Mouse (Mus musculus) hindbrain, embryonic 16.5 days (tissue): ENCODE results near the gene Camkmt. TPM values are rescaled to one million over a fixed set of nuclear protein-coding genes. Genes with fewer than 3 reads are reported as not detected.

Experiments
- ATAC-seq: fragments of 200-750 bp; cut with Nextera tagmentation; 2 replicates; pipeline ENCODE4 v1.8.0; 2017; ENCODE audit warnings: moderate TSS enrichment, moderate library complexity
- H3K27ac ChIP-seq: fragments of 300-500 bp; sonication (generic); 2 replicates; pipeline ENCODE4 v1.5.1; 2014; ENCODE audit warnings: low read depth, mild to moderate bottlenecking, control low read depth, low read length, moderate library complexity
- H3K27me3 ChIP-seq: fragments of 300-500 bp; sonication (generic); replicated peaks from 2 replicates; pipeline ENCODE4 v1.6.1; 2014; ENCODE audit warnings: low read length; ENCODE audit not compliant: control insufficient read depth, insufficient read depth
- H3K36me3 ChIP-seq: fragments of 300-500 bp; sonication (generic); 2 replicates; pipeline ENCODE4 v1.6.1; 2014; ENCODE audit warnings: mild to moderate bottlenecking, low read length, moderate library complexity, mixed read lengths; ENCODE audit not compliant: control insufficient read depth, insufficient read depth
- H3K4me1 ChIP-seq: fragments of 300-500 bp; sonication (generic); 2 replicates; pipeline ENCODE4 v1.6.1; 2014; ENCODE audit warnings: low read depth, low read length; ENCODE audit not compliant: control insufficient read depth, insufficient read depth
- H3K4me2 ChIP-seq: fragments of 300-500 bp; sonication (generic); 2 replicates; pipeline ENCODE4 v1.6.1; 2014; ENCODE audit warnings: mild to moderate bottlenecking, low read length, control low read depth, moderate library complexity
- H3K4me3 ChIP-seq: fragments of 300-500 bp; sonication (generic); 2 replicates; pipeline ENCODE4 v1.5.1; 2014; ENCODE audit warnings: mild to moderate bottlenecking, low read length, control low read depth, moderate library complexity
- H3K9ac ChIP-seq: fragments of 300-500 bp; sonication (generic); 2 replicates; pipeline ENCODE4 v1.6.1; 2014; ENCODE audit warnings: low read depth, mild to moderate bottlenecking, control low read depth, low read length, moderate library complexity
- H3K9me3 ChIP-seq: fragments of 300-500 bp; sonication (generic); 2 replicates; pipeline ENCODE4 v1.6.1; 2014; ENCODE audit warnings: mild to moderate bottlenecking, low read length, moderate library complexity; ENCODE audit not compliant: control insufficient read depth
- WGBS: fragments of 180-500 bp; shearing (Covaris S2); extraction: QIAGEN DNeasy Blood & Tissue Kit; methylation state at CpG from one replicate; pipeline ENCODE4 v1.1.7; 2014; 5-methylcytosine and 5-hydroxymethylcytosine counted together
- polyA plus RNA-seq: library from polyadenylated mRNA; unstranded; fragments of >200 nt; fragmentation: Nextera tagmentation; extraction: Ambion mirVana; gene quantifications from 2 replicates; pipeline ENCODE4 v1.2.1, GENCODE M21; 2015

The Camkmt gene
- polyA plus RNA-seq, 1 experiment from 2014 or later = 22.9 TPM

- H3K4me3 ChIP-seq = no peak overlapping the region
- H3K36me3 ChIP-seq = no peaks in the 10 kb centered on the region
- 31% methylated on average over 16 of the region's 16 CpGs for WGBS
- H3K27ac ChIP-seq = no peak overlapping the region
- peaks cover 11% of the 10 kb centered on the region for H3K4me1 ChIP-seq
- H3K27me3 ChIP-seq = peaks cover 3% of the 10 kb centered on the region
- no peak overlapping the region for H3K9ac ChIP-seq
- peak overlapping the region; percentile 9 for H3K4me2 ChIP-seq
- H3K9me3 ChIP-seq = no peaks in the 10 kb centered on the region
- ATAC-seq = no peak; the same call in 1 of the 2 replicates
These were observed 302.9 kb downstream of the Camkmt start for GRCm38 (mm10) chr17:85393091-85393890.

GRCm38 (mm10) chr17:85393891-85394321, 303.6 kb downstream of the Camkmt start:
- peaks cover 3% of the 10 kb centered on the region for H3K27me3 ChIP-seq
- peak overlapping the region; percentile 34 for H3K4me2 ChIP-seq
- WGBS = 26% methylated on average over 7 of the region's 7 CpGs
- ATAC-seq = 0 out of 2 replicates have a peak, but pooled peaks have one; percentile 27
- no peak overlapping the region for H3K27ac ChIP-seq
- H3K4me3 ChIP-seq = no peak overlapping the region
- H3K9me3 ChIP-seq = no peaks in the 10 kb centered on the region
- no peaks in the 10 kb centered on the region for H3K36me3 ChIP-seq
- no peak overlapping the region for H3K9ac ChIP-seq
- peaks cover 11% of the 10 kb centered on the region for H3K4me1 ChIP-seq

GRCm38 (mm10) chr17:85395502-85395901, 305.1 kb downstream of the Camkmt start:
- H3K27ac ChIP-seq = no peak overlapping the region

GRCm38 (mm10) chr17:85400751-85401150, 310.4 kb downstream of the Camkmt start:
- Histone ChIP-seq H3K27ac (no peak overlapping the region), H3K4me2 (no peak overlapping the region), H3K36me3 (no peaks in the 10 kb centered on the region), H3K4me3 (no peak overlapping the region), H3K9ac (no peak overlapping the region), H3K27me3 (no peaks in the 10 kb centered on the region; the same call in 1 of the 2 replicates), H3K9me3 (no peaks in the 10 kb centered on the region), H3K4me1 (no peaks in the 10 kb centered on the region)
- WGBS = 71% methylated on average over 4 of the region's 4 CpGs
- ATAC-seq = no peak

More at GRCm38 (mm10) chr17:85395502-85395901, 305.1 kb downstream of the Camkmt start:
- H3K4me1 ChIP-seq = peaks cover 11% of the 10 kb centered on the region
- no peak overlapping the region for H3K4me3 ChIP-seq
- no peak overlapping the region for H3K9ac ChIP-seq
- H3K4me2 ChIP-seq = no peak overlapping the region
- H3K36me3 ChIP-seq = no peaks in the 10 kb centered on the region
- peaks cover 3% of the 10 kb centered on the region for H3K27me3 ChIP-seq
- H3K9me3 ChIP-seq = no peaks in the 10 kb centered on the region
- WGBS = 52% methylated on average over 5 of the region's 5 CpGs
- no peak for ATAC-seq

GRCm38 (mm10) chr17:85405161-85405560, 314.8 kb downstream of the Camkmt start:
- no peaks in the 10 kb centered on the region for H3K9me3 ChIP-seq
- H3K36me3 ChIP-seq = no peaks in the 10 kb centered on the region
- no peak for ATAC-seq
- no peak overlapping the region for H3K27ac ChIP-seq
- 79% methylated on average over 5 of the region's 5 CpGs for WGBS
- no peak overlapping the region for H3K4me3 ChIP-seq
- H3K27me3 ChIP-seq = no peaks in the 10 kb centered on the region
- H3K9ac ChIP-seq = no peak overlapping the region
- H3K4me1 ChIP-seq = no peaks in the 10 kb centered on the region
- H3K4me2 ChIP-seq = no peak overlapping the region

GRCm38 (mm10) chr17:85406195-85406594, 315.8 kb downstream of the Camkmt start:
- no peak for ATAC-seq
- no peaks in the 10 kb centered on the region for H3K4me1 ChIP-seq
- no peaks in the 10 kb centered on the region for H3K9me3 ChIP-seq
- H3K4me3 ChIP-seq = no peak overlapping the region
- no peak overlapping the region for H3K9ac ChIP-seq
- 73% methylated on average over 10 of the region's 10 CpGs for WGBS
- no peak overlapping the region for H3K27ac ChIP-seq
- no peak overlapping the region for H3K4me2 ChIP-seq
- no peaks in the 10 kb centered on the region for H3K27me3 ChIP-seq
- H3K36me3 ChIP-seq = no peaks in the 10 kb centered on the region

- Histone ChIP-seq H3K4me3 (no peak overlapping the region), H3K4me2 (no peak overlapping the region), H3K9me3 (no peaks in the 10 kb centered on the region), H3K9ac (no peak overlapping the region), H3K27ac (no peak overlapping the region), H3K27me3 (no peaks in the 10 kb centered on the region), H3K4me1 (no peaks in the 10 kb centered on the region), H3K36me3 (no peaks in the 10 kb centered on the region)
- WGBS = 86% methylated on average over 7 of the region's 7 CpGs
- ATAC-seq = no peak
These were observed 338.5 kb downstream of the Camkmt start for GRCm38 (mm10) chr17:85428831-85429230.

GRCm38 (mm10) chr17:85432923-85433322, 342.6 kb downstream of the Camkmt start:
- Histone ChIP-seq H3K9me3 (no peaks in the 10 kb centered on the region), H3K27ac (no peak overlapping the region), H3K4me3 (no peak overlapping the region), H3K27me3 (peaks cover 2% of the 10 kb centered on the region; the same call in 1 of the 2 replicates), H3K9ac (no peak overlapping the region), H3K4me2 (no peak overlapping the region), H3K36me3 (no peaks in the 10 kb centered on the region), H3K4me1 (no peaks in the 10 kb centered on the region)
- ATAC-seq = no peak
- 62% methylated on average over 8 of the region's 8 CpGs for WGBS

GRCm38 (mm10) chr17:85443036-85443435, 352.7 kb downstream of the Camkmt start:
- Histone ChIP-seq H3K4me2 (no peak overlapping the region), H3K4me1 (no peaks in the 10 kb centered on the region), H3K9ac (no peak overlapping the region), H3K9me3 (no peaks in the 10 kb centered on the region), H3K36me3 (no peaks in the 10 kb centered on the region), H3K27ac (no peak overlapping the region), H3K4me3 (no peak overlapping the region), H3K27me3 (peaks cover 3% of the 10 kb centered on the region; the same call in 1 of the 2 replicates)
- ATAC-seq = no peak
- 89% methylated on average over 8 of the region's 8 CpGs for WGBS
